Mouse (Mus musculus) liver, postnatal 0 days (tissue): ENCODE results near the gene 4931428L18Rik. TPM values are rescaled to one million over a fixed set of nuclear protein-coding genes. Genes with fewer than 3 reads are reported as not detected.
A peak's percentile ranks its signal among the peaks of the same experiment; 100 is the strongest.

Experiments used
- ATAC-seq: fragments of 200-750 bp; cut with Nextera tagmentation; 2 replicates; pipeline ENCODE4 v1.8.0; 2017; ENCODE audit warnings: mild to moderate bottlenecking, moderate library complexity
- DNase-seq: peaks from one replicate; pipeline ENCODE4 v3.0.0-alpha.2; 2016
- H3K27ac ChIP-seq: fragments of 300-500 bp; sonication (generic); 2 replicates; pipeline ENCODE4 v1.5.1; 2014; ENCODE audit warnings: antibody characterized with exemption, moderate library complexity, mild to moderate bottlenecking, low read depth
- H3K27me3 ChIP-seq: fragments of 300-500 bp; sonication (generic); 2 replicates; pipeline ENCODE4 v1.6.1; 2014; ENCODE audit warnings: low read length, control low read depth, mixed read lengths; ENCODE audit not compliant: insufficient read depth
- H3K36me3 ChIP-seq: fragments of 300-500 bp; sonication (generic); replicated peaks from 2 replicates; pipeline ENCODE4 v1.6.1; 2014; ENCODE audit warnings: mild to moderate bottlenecking, control low read depth, low read length, moderate library complexity, mixed read lengths; ENCODE audit not compliant: insufficient read depth
- H3K4me1 ChIP-seq: fragments of 300-500 bp; sonication (generic); 2 replicates; pipeline ENCODE4 v1.6.1; 2014; ENCODE audit warnings: antibody characterized with exemption, mild to moderate bottlenecking, control low read depth; ENCODE audit not compliant: insufficient read depth
- H3K4me2 ChIP-seq: fragments of 300-500 bp; sonication (generic); 2 replicates; pipeline ENCODE4 v1.6.1; 2014; ENCODE audit warnings: low read depth, mild to moderate bottlenecking, low read length, moderate library complexity, mixed read lengths
- H3K4me3 ChIP-seq: fragments of 300-500 bp; sonication (generic); 2 replicates; pipeline ENCODE4 v1.5.1; 2014; ENCODE audit warnings: low read depth, low read length
- H3K9ac ChIP-seq: fragments of 300-500 bp; sonication (generic); replicated peaks from 2 replicates; pipeline ENCODE4 v1.6.1; 2014; ENCODE audit warnings: mild to moderate bottlenecking, moderate library complexity
- H3K9me3 ChIP-seq: fragments of 300-500 bp; sonication (generic); 2 replicates; pipeline ENCODE4 v1.6.1; 2016; ENCODE audit warnings: mild to moderate bottlenecking, control low read depth, low read length, mixed read lengths
- CTCF ChIP-seq: sonication (generic); IDR thresholded peaks from 2 replicates; pipeline ENCODE4 v1.5.1; 2016; ENCODE audit warnings: antibody characterized with exemption, low read depth
- EP300 ChIP-seq: IDR thresholded peaks from 2 replicates; pipeline ENCODE4 v1.6.1; 2016; ENCODE audit warnings: antibody characterized with exemption, low read depth, mild to moderate bottlenecking
- WGBS: fragments of 180-500 bp; shearing (Covaris S2); extraction: QIAGEN DNeasy Blood & Tissue Kit; methylation state at CpG from one replicate; pipeline ENCODE4 v1.1.7; 2014; ENCODE audit not compliant: insufficient replicate concordance; 5-methylcytosine and 5-hydroxymethylcytosine counted together
- polyA plus RNA-seq: library from polyadenylated mRNA; unstranded; fragments of >200 nt; fragmentation: Nextera tagmentation; extraction: Ambion mirVana; gene quantifications from 2 replicates; pipeline ENCODE4 v1.2.1, GENCODE M21; 2015

Gene 4931428L18Rik
- polyA plus RNA-seq = 0.15 and 0.32 TPM in 2 replicates

DNA sequence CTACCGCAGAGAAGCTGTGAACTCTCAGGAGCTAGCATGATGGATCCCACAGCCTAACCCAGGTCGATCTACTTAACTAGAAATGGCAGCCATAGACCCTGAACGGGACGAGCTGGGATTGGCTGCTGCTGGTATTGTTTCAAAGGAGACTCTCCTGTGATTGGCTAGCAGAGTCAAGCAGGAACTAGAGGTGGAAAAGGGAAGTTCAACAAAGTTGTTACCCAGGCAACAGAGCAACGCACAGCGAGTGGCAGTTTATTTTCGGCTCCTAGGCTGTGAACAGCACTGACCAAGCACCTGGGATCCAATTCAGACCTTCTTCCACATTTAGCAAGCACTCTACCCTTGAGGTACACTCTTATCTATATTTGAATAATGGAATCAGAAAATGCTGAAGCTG is at the start of gene 4931428L18Rik, which contains the start of gene Pih1d3:
Gene 4931428L18Rik (minus strand): TSS at position 121 of the 400 bp plus-strand sequence.
Gene Pih1d3 (plus strand): TSS at position 275 of the 400 bp plus-strand sequence.
- Histone ChIP-seq H3K4me3 (no peak within 1 kb of the TSS), H3K4me2 (no peak within 1 kb of the TSS), H3K9ac (no peak within 1 kb of the TSS), H3K27ac (no peak within 1 kb of the TSS), H3K4me1 (no peaks in the 10 kb centered on the region), H3K9me3 (no peaks in the 10 kb centered on the region), H3K36me3 (no peaks in the 10 kb centered on the region), H3K27me3 (no peaks in the 10 kb centered on the region)
- WGBS = 66% methylated on average over 7 of the region's 7 CpGs
- no peak for TF ChIP-seq EP300
- no peak for TF ChIP-seq CTCF
- ATAC-seq = no peak
- DNase-seq = no peak

DNA sequence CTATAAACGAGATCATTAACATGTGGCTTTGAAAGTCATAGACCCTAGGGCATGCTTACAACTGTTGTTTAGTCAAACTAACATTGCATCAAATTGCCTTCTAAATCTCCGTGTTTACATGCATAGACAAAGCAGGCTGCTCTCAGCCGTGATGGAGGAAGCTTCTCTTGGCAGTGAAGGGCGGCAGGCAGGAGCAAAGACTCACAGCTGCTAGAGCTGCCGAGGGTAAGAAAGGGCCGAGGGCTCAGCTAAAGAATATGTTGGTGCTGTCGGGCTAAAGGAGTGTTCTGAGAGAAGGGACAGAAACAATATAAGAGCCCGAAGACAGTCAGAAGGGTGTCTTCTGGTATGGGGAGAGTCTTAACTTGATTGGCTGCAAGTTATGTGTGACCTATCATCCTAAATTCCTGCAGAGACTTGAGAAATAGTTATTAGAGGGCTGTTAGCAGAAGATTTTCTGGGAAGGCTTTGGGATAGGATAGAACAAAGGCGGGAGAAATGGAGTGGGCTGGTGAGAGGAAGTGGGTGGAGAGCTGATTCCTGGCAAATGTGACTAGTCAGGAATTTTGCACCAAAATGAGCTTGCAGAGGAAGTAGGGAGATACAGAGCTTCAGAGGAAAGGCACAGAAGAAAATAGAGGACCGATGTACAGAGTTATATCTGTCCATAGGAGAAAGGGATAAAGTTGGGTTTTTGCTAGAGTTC is 37.9 kb upstream of the 4931428L18Rik start:
- H3K36me3 ChIP-seq = no peaks in the 10 kb centered on the region
- no peak overlapping the region for H3K9ac ChIP-seq
- no peak overlapping the region for H3K4me3 ChIP-seq
- H3K9me3 ChIP-seq = no peaks in the 10 kb centered on the region
- no peak overlapping the region for H3K4me2 ChIP-seq
- DNase-seq (no peak), ATAC-seq (no peak)
- 58% methylated on average over 10 of the region's 10 CpGs for WGBS
- no peak overlapping the region for H3K27ac ChIP-seq
- no peak for TF ChIP-seq CTCF
- TF ChIP-seq EP300 = no peak
- no peaks in the 10 kb centered on the region for H3K4me1 ChIP-seq
- H3K27me3 ChIP-seq = no peaks in the 10 kb centered on the region

DNA sequence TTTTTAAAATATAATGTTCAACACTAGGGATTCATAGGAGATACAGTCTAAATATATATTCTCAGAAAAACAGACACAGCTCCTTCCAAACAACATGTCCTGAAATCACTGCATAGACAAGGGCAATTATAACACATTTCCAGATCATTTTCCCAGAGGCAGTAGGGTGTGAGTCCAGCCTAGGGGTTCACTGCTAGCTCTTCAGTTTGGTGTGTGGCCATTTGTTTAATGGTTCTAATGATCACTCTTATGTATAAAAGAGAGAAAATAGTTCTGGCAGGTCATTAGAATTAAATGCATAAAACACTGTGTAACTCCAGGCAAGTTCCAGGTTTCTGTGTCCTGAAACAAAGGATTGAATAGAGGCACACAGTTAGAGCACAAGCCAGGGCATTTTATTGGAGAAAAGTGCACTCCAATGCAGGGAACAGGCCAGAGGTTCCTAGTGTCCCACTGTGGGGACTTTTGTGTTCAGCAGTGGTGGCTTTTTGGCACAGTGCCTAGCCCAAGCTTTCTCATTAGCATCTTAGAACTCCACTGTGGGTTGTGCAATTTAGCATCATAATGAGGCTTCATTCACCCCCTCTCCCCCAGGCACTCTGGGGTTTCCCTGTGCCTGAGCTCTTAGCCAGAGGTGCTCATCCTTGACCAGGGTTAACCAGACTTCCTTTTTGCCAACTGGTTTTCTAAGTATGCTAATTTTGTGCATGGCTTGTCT is 11.0 kb upstream of the 4931428L18Rik start:
- Histone ChIP-seq H3K9ac (no peak overlapping the region), H3K4me2 (no peak overlapping the region), H3K27ac (no peak overlapping the region), H3K4me1 (no peaks in the 10 kb centered on the region), H3K36me3 (no peaks in the 10 kb centered on the region), H3K4me3 (no peak overlapping the region), H3K9me3 (no peaks in the 10 kb centered on the region), H3K27me3 (no peaks in the 10 kb centered on the region)
- TF ChIP-seq CTCF = no peak
- no peak for TF ChIP-seq EP300
- ATAC-seq = no peak
- no peak for DNase-seq

DNA sequence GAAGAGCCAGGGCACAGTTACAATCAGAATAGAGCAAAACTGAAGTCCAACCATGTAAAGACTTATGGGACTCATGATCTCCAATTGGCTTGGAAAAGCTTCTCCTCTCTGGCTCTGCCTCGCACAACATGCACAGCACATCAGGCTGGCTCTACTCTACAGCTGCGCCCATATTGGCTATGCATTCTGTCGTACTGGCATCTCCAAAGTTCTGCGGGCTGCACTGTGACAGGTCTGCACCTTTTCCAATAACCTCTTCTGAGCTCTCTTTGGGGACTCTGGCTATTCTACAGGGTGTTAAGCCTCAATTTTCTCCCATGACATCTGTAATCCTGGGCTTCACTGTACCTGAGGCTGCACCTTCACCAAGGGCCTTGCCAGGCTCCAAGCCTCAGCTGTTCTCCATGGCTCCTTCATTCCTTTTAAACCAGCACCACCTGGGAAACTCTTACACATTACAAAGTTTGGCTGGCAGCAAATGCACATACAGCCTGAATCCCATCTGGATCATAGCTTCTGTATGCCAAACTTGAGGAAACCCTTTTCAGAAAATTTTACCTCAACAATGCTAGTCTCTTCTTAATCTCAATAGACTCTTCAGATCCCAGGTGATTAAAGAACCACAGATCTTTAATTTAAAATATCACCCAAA is 1.8 kb downstream of the 4931428L18Rik start:
- no peaks in the 10 kb centered on the region for H3K9me3 ChIP-seq
- H3K36me3 ChIP-seq = no peaks in the 10 kb centered on the region
- 81% methylated on average over 4 of the region's 4 CpGs for WGBS
- H3K9ac ChIP-seq = no peak overlapping the region
- H3K27me3 ChIP-seq = no peaks in the 10 kb centered on the region
- TF ChIP-seq EP300 (no peak), CTCF (no peak)
- no peak overlapping the region for H3K4me3 ChIP-seq
- H3K4me2 ChIP-seq = no peak overlapping the region
- H3K4me1 ChIP-seq = no peaks in the 10 kb centered on the region
- no peak overlapping the region for H3K27ac ChIP-seq
- ATAC-seq (no peak), DNase-seq (no peak)

DNA sequence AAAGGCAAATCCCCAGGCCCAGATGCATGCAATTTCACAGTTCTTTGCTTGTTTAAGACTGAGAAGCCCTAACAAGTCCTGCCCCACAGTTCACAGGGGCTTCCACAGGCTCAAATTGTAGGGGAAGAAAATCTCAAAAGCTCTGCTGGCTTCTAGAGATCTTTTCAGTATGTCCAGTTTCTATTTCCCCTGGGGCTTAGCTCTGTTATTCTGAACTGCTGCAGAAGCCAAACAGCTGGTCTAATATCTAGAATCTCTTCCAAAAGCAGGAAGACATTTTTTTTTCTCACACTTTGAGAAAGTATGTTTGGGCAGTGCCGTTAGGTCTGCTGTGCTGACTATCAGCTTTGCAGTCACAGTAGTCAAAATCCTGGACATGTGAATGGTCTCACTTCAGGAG is 7.7 kb downstream of the 4931428L18Rik start:
- Histone ChIP-seq H3K36me3 (no peaks in the 10 kb centered on the region), H3K27me3 (no peaks in the 10 kb centered on the region), H3K4me1 (no peaks in the 10 kb centered on the region), H3K9ac (no peak overlapping the region), H3K4me3 (no peak overlapping the region), H3K27ac (no peak overlapping the region), H3K4me2 (no peak overlapping the region), H3K9me3 (no peaks in the 10 kb centered on the region)
- ATAC-seq (no peak), DNase-seq (no peak)
- TF ChIP-seq CTCF (no peak), EP300 (no peak)
- 74% methylated on average over 1 of the region's 1 CpGs for WGBS

DNA sequence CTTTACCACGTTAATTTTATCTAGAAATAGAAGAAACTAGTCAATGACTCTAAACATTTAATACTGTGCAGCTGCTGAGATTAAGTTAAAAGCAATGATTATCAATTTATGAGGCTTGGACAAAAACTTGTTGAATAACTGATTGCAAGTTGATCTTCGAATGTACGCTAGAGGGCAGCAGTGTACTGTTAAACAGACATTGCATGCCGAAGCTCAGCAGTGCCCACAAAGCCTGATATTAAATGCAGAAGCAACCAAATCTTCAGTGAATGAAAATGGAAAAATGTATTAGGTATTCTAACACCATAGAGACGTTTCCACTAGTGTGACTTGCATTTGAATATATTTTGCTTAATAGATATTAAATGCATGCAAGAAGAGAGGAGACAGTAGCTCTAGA is 12.3 kb downstream of the 4931428L18Rik start:
- Histone ChIP-seq H3K9ac (no peak overlapping the region), H3K27ac (no peak overlapping the region), H3K4me3 (no peak overlapping the region), H3K4me2 (no peak overlapping the region), H3K27me3 (no peaks in the 10 kb centered on the region), H3K9me3 (no peaks in the 10 kb centered on the region), H3K4me1 (no peaks in the 10 kb centered on the region), H3K36me3 (no peaks in the 10 kb centered on the region)
- 2% methylated on average over 5 of the region's 5 CpGs for WGBS
- DNase-seq (peak; percentile 22), ATAC-seq (no peak)
- TF ChIP-seq EP300 (no peak), CTCF (peak; percentile 75)
